Mouse (Mus musculus) liver, embryonic 14.5 days (tissue): ENCODE measurements at regions not wholly inside any gene's neighbourhood (a gene's known extent, or its start where the extent isn't known, plus 50 kb on each side); places are given as distances from the start of the nearest gene placed in this dataset.

Experiments
- ATAC-seq: fragments of 200-750 bp; cut with Nextera tagmentation; 2 replicates; pipeline ENCODE4 v1.8.0; 2017; ENCODE audit warnings: moderate number of reproducible peaks, mild to moderate bottlenecking, moderate library complexity; ENCODE audit not compliant: insufficient read depth
- DNase-seq, 3 experiments: peaks; one replicate each; pipeline ENCODE4 v3.0.0-alpha.2; 2012 to 2013; ENCODE audit warnings: low read depth in 3 of 3, low spot score in 3 of 3
- H3K27ac ChIP-seq: fragments of 300-500 bp; sonication (generic); 2 replicates; pipeline ENCODE4 v1.5.1; 2014; ENCODE audit warnings: moderate library complexity, mild to moderate bottlenecking, control low read depth, inconsistent platforms
- H3K27me3 ChIP-seq: fragments of 300-500 bp; sonication (generic); 2 replicates; pipeline ENCODE4 v1.6.1; 2014; ENCODE audit warnings: mild to moderate bottlenecking, low read length, moderate library complexity; ENCODE audit not compliant: control insufficient read depth, insufficient read depth
- H3K36me3 ChIP-seq: fragments of 300-500 bp; sonication (generic); replicated peaks from 2 replicates; pipeline ENCODE4 v1.6.1; 2014; ENCODE audit warnings: low read depth; ENCODE audit not compliant: control insufficient read depth, insufficient read depth
- H3K4me1 ChIP-seq, 2 experiments: fragments of 200-500 bp in 1 of 2; fragments of 300-500 bp in 1 of 2; sonication (generic) in 1 of 2; replicated peaks; 2 replicates each; pipeline ENCODE4 v1.6.1; 2012 to 2014; ENCODE audit warnings: antibody characterized with exemption in 1 of 2, inconsistent platforms in 1 of 2, low read length in 1 of 2; ENCODE audit not compliant: control insufficient read depth in 2 of 2, insufficient read depth in 2 of 2
- H3K4me2 ChIP-seq: fragments of 300-500 bp; sonication (generic); 2 replicates; pipeline ENCODE4 v1.6.1; 2014; ENCODE audit warnings: low read depth, mild to moderate bottlenecking, control low read depth, moderate library complexity
- H3K4me3 ChIP-seq, 2 experiments: fragments of 200-500 bp in 1 of 2; fragments of 300-500 bp in 1 of 2; sonication (generic) in 1 of 2; 2 replicates each; pipeline ENCODE4 v1.5.1; 2012 to 2014; ENCODE audit warnings: low read depth in 2 of 2, low read length in 2 of 2, mild to moderate bottlenecking in 2 of 2, control low read depth in 1 of 2, inconsistent platforms in 1 of 2, moderate library complexity in 1 of 2; ENCODE audit not compliant: insufficient read depth in 1 of 2
- H3K9ac ChIP-seq: fragments of 300-500 bp; sonication (generic); replicated peaks from 2 replicates; pipeline ENCODE4 v1.6.1; 2014; ENCODE audit warnings: mild to moderate bottlenecking, control low read depth, moderate library complexity
- H3K9me3 ChIP-seq: fragments of 300-500 bp; sonication (generic); 2 replicates; pipeline ENCODE4 v1.6.1; 2016; ENCODE audit warnings: low read length, mixed read lengths; ENCODE audit not compliant: control insufficient read depth
- CTCF ChIP-seq: IDR thresholded peaks from 2 replicates; pipeline ENCODE4 v1.5.1; 2016; ENCODE audit warnings: antibody characterized with exemption, low read depth, control low read depth
- EP300 ChIP-seq: IDR thresholded peaks from 2 replicates; pipeline ENCODE4 v1.6.1; 2016; ENCODE audit warnings: antibody characterized with exemption, low read depth
- WGBS: fragments of 180-500 bp; shearing (Covaris S2); extraction: QIAGEN DNeasy Blood & Tissue Kit; methylation state at CpG from one replicate; pipeline ENCODE4 v1.1.7; 2014; ENCODE audit not compliant: insufficient replicate concordance; 5-methylcytosine and 5-hydroxymethylcytosine counted together

DNA sequence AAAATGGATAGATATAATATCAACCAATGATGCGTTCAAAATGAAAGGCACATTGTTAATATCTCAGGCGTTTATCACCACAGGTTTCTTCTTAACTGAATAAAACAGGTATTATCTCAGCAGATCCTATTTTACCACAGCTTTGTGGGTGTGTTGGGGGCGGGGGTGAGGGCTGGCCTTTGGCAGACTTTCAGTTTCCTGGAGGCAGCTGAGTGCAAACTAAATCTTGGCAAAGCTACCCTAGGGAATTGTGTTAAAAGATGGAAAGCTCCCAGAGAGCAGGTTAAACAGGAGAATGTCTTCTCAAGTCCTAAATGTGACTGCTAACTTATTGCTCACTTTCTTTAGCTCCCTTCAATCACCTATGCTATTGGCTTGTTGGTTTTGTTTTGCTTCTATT lies 223.8 kb downstream of the Kdm4c start:
- no peak for ATAC-seq
- no peak overlapping the region for H3K4me2 ChIP-seq
- no peak for DNase-seq
- 38% methylated on average over 3 of the region's 3 CpGs for whole genome bisulfite sequencing
- no peak overlapping the region for H3K4me3 ChIP-seq
- H3K27me3 ChIP-seq, result no peaks in the 10 kb centered on the region
- no peaks in the 10 kb centered on the region for H3K4me1 ChIP-seq
- no peak overlapping the region for H3K9ac ChIP-seq
- H3K27ac ChIP-seq, result no peak overlapping the region
- no peaks in the 10 kb centered on the region for H3K36me3 ChIP-seq
- no peaks in the 10 kb centered on the region for H3K9me3 ChIP-seq
- TF ChIP-seq CTCF (no peak), EP300 (no peak)

DNA sequence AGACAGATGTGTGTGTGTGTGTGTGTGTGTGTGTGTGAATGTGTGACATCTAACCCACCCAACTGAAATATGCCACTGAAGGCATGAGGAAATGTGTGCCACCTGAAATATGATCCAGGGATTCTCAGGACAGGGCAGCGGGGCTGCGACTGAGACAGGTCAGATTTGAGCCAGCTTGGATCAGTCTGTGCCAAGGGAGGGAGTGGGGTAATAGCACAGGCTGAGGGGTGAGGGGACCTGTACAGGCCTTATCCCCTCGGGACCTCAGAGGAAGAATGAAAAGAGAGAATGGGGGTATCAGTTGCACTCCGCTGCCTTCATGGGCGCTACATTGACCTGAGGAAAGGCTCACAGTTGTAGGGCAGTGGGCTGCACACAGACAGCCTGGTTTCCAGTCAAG lies 270.2 kb downstream of the Kdm4c start:
- no peaks in the 10 kb centered on the region for H3K27me3 ChIP-seq
- H3K36me3 ChIP-seq, result no peaks in the 10 kb centered on the region
- TF ChIP-seq EP300 (no peak), CTCF (no peak)
- no peak overlapping the region for H3K4me2 ChIP-seq
- no peak for DNase-seq
- no peaks in the 10 kb centered on the region for H3K4me1 ChIP-seq
- H3K9me3 ChIP-seq, result no peaks in the 10 kb centered on the region
- H3K9ac ChIP-seq, result no peak overlapping the region
- H3K4me3 ChIP-seq, result no peak overlapping the region
- 62% methylated on average over 5 of the region's 5 CpGs for WGBS
- ATAC-seq, result no peak
- H3K27ac ChIP-seq, result no peak overlapping the region

DNA sequence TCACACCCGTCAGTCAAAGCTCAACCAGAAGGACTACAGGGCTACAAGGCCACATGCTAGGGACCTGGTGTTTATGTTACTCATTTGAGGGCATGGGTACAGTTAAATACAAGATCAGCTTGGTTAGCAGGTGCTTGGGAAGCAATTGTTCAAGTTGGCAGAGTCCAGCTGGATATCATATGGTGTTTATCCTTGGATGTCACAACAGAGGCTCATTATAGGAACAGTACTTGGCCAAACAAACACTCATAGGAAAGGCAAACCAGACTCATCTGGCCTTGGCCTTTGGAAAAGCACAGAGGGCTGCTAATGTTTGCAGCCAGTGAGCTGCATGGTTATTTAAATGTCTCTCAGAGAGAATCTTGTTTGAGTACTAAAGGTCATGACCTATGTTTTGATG lies 311.6 kb downstream of the Kdm4c start:
- no peak overlapping the region for H3K4me2 ChIP-seq
- no peaks in the 10 kb centered on the region for H3K27me3 ChIP-seq
- H3K9me3 ChIP-seq, result no peaks in the 10 kb centered on the region
- ATAC-seq (no peak), DNase-seq (no peak)
- no peak overlapping the region for H3K4me3 ChIP-seq
- H3K27ac ChIP-seq, result no peak overlapping the region
- no peaks in the 10 kb centered on the region for H3K36me3 ChIP-seq
- TF ChIP-seq EP300 (no peak), CTCF (no peak)
- 44% methylated on average over 1 of the region's 1 CpGs for WGBS
- no peak overlapping the region for H3K9ac ChIP-seq
- no peaks in the 10 kb centered on the region for H3K4me1 ChIP-seq

DNA sequence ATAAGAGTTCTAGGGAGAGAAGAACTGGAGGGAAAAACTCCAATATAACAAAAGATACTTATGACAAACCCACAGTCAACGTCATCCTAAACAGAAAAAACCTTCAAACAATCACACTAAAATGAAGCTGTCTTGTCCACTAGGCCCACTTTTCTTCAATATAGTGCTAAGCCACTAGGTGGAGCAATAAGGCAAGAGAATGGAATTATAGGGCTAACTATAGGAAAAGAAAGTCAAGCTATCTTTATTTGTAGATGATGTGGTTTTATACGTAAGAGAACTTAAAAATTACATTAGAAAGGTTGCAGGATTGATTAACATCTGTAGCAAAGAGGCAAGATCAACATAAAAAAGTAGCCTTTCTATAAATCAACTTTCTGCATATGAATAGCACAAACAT lies 321.3 kb downstream of the Kdm4c start:
- Histone ChIP-seq H3K4me1 (no peaks in the 10 kb centered on the region), H3K36me3 (no peaks in the 10 kb centered on the region), H3K4me3 (no peak overlapping the region), H3K27me3 (no peaks in the 10 kb centered on the region), H3K9ac (no peak overlapping the region), H3K4me2 (no peak overlapping the region), H3K9me3 (no peaks in the 10 kb centered on the region), H3K27ac (no peak overlapping the region)
- DNase-seq (no peak), ATAC-seq (no peak)
- WGBS, result 17% methylated on average over 2 of the region's 2 CpGs
- peak; percentile 24; the same call in 1 of the 2 replicates for TF ChIP-seq CTCF
- no peak for TF ChIP-seq EP300

DNA sequence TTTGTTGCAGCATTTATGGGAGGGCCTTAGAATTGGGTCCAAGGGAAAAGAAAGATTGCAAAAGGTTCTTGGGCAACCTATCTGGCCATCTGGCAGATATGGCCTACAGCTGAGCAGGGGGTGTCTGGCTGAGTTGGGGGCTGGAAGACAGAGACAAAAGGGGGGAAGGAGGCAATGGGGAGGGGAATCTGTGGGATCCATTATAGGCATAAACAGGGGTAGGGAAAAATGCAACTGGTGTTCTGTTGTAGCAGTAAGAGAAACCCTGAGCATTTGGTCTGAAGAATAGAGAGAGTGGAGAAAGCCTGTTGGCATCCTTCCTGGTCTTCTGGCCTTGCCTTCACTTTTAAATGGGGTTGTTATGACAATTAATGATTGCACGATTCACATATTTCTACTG lies 344.1 kb downstream of the Kdm4c start:
- Histone ChIP-seq H3K27me3 (no peaks in the 10 kb centered on the region), H3K27ac (no peak overlapping the region), H3K4me3 (no peak overlapping the region), H3K9me3 (no peaks in the 10 kb centered on the region), H3K4me1 (no peaks in the 10 kb centered on the region), H3K36me3 (no peaks in the 10 kb centered on the region), H3K9ac (no peak overlapping the region), H3K4me2 (no peak overlapping the region)
- no peak for TF ChIP-seq EP300
- WGBS, result 69% methylated on average over 1 of the region's 1 CpGs
- no peak for DNase-seq
- no peak for ATAC-seq

DNA sequence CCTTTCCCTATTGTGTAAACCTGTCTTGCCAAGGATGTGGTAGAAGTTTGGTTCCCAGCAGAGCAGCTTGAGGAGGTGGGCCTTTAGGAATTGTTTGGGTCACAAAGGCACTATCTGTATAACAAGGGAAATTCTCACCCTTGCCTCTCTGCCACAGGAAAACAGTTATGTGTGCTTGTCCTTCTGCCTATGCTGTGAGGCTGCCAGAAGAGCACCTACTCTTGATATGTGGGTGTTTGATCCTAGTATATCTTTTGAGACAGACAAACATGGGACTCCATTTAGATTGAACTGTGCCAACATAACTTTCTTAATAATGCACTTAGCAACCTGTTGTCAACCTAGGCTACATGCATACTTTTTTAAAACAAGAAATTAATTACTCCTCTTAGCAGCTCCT lies 344.8 kb downstream of the Kdm4c start:
- TF ChIP-seq EP300, result no peak
- TF ChIP-seq CTCF, result no peak
- DNase-seq (no peak), ATAC-seq (no peak)
- Histone ChIP-seq H3K9me3 (no peaks in the 10 kb centered on the region), H3K4me2 (no peak overlapping the region), H3K4me3 (no peak overlapping the region), H3K4me1 (no peaks in the 10 kb centered on the region), H3K36me3 (no peaks in the 10 kb centered on the region), H3K27me3 (no peaks in the 10 kb centered on the region), H3K27ac (no peak overlapping the region), H3K9ac (no peak overlapping the region)
